Mouse (Mus musculus): ENCODE data around the gene D10Jhu81e.

D10Jhu81e gene

DNA sequence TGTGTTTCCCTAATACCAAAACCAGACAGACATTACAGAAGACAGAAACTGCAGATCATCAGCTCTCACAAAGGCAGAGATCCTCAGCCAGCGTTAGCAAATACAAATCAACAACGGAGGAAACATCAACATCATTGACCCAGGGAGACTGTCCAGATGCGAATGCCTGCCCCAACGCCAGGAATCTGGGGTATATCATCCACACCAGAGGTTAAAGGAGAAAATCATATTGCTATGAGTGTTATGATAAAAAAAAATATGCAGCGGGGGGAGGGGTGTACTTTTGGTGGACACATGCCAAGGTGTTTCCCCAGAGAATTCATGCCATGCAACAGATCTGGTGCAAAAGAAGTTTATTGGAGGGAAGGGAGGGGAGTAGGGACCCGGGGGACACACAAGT, 12.7 kb downstream of the D10Jhu81e start:
- H3K27me3 ChIP-seq (ENCODE audit: control insufficient read depth, insufficient read depth, low read length, poor library complexity, severe bottlenecking) = no peaks in the 10 kb centered on the region
- no peaks in the 10 kb centered on the region; the same call in 1 of the 2 replicates for H3K36me3 ChIP-seq (ENCODE audit: control insufficient read depth, insufficient read depth, low read length, poor library complexity, severe bottlenecking)
- DNase-seq (ENCODE audit: low read depth, low spot score) = no peak

DNA sequence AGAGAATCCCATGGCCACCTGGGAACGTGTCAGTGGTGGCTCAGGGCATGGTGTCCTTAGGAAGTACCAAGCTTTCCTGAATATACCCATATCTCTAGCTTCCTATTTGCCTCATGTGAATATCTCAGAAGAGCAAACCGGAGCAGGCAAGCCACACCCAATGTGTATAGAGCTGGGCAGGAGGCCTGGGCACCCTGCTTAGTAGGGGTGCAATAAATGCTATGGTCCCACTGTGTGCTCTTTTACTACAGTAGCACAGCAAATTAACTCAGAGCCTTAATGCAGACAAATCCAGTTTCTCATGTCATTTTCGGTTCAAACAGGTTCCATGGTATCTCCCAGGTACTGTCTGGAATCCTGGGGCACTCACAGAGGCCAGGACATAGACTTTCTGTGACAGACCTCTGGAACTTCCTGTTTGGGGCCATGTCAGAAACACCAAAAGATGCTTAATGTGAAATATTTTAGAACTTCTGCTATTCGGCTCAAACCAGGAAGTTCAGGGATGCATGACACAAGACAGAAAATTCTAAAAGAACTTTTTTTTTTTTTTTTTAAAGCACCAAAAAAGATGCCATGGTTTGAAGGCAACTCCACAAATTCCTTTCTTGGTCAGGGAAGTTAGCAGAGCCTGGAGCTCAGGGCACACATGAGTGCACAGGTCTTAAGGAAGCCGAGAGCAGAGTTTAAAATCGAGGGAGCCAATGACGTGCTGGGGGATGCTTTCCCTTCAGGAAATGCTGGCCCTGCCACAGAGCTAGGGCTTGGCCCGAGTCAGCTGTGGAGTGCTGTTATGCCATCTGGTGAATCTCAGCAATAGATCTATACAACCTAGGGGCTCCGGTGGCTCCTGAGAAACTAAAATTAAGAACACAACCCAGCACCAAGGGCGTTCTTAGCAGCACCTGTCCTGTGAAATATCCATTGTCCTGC, 20.5 kb downstream of the D10Jhu81e start:
- H3K27me3 ChIP-seq (ENCODE audit: control insufficient read depth, insufficient read depth, low read length, poor library complexity, severe bottlenecking) = no peaks in the 10 kb centered on the region
- DNase-seq (ENCODE audit: low read depth, low spot score) = peak; percentile 77
- no peaks in the 10 kb centered on the region for H3K36me3 ChIP-seq (ENCODE audit: control insufficient read depth, insufficient read depth, low read length, poor library complexity, severe bottlenecking)

DNA sequence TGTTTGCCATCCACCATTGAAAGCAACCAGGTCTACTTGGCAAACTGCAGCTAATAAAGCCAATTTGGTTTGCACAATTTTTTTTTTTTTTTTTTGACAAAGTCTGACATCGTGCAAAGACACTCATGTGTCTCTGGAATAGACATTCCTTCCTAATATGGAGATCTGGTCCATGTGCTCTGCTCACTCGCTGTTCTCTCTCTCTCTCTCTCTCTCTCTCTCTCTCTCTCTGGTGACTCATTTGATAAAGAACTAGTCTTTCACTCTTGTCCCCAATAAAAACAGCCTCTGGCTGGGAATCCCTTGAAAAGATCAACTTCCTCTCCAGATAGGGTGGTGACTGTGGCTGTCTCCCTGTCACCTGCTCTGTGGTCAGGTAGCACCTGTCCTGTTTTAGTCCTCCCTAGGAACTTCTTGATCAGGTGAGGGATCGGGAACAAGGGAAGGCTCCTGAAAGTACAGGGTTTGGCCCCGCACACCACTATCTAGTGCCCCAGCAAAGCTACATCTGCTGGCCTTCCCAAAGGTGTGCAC, 21.6 kb downstream of the D10Jhu81e start:
- Histone ChIP-seq H3K27me3 (ENCODE audit: control insufficient read depth, insufficient read depth, low read length, poor library complexity, severe bottlenecking) (no peaks in the 10 kb centered on the region), H3K36me3 (ENCODE audit: control insufficient read depth, insufficient read depth, low read length, poor library complexity, severe bottlenecking) (no peaks in the 10 kb centered on the region)
- DNase-seq (ENCODE audit: low read depth, low spot score) = no peak

DNA sequence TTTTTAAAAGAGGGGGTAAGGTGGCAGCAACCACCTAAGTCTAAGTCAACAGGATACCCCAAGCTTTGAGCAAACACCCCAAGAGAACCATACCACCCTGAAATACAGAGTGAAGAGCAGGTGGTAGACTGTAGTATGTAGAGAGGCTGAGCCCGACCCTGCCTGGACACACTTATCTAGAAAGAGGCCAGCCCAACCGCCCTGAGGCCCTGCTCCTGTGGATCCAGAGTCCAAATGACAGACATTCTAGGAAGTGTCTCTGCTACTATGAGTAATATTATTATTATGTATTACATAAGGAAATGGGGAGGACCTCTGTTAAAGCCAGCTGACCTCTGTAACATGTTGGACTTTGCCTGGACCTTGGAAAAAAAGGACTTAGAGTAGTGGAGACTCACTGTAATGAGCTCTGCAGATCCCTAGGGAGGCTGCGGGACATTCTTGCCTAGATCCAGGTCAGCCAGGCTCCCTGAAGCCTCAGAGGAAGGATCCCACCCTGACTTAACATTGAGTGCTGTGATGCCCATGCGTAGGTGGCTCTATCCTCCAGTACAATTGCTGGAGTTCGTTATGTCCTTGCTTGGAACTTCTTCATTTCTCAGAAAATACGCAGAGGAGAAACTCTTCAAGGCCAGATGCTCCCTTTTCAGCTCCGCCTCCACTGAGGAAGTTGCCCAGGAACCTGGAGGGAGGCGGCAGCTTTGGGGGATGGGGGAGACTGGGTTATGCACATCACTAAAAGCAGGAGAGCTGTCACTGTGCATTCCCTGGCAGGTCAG, 25.7 kb downstream of the D10Jhu81e start:
- H3K36me3 ChIP-seq (ENCODE audit: control insufficient read depth, insufficient read depth, low read length, poor library complexity, severe bottlenecking) = no peaks in the 10 kb centered on the region
- H3K27me3 ChIP-seq (ENCODE audit: control insufficient read depth, insufficient read depth, low read length, poor library complexity, severe bottlenecking) = no peaks in the 10 kb centered on the region
- no peak for DNase-seq (ENCODE audit: low read depth, low spot score)

DNA sequence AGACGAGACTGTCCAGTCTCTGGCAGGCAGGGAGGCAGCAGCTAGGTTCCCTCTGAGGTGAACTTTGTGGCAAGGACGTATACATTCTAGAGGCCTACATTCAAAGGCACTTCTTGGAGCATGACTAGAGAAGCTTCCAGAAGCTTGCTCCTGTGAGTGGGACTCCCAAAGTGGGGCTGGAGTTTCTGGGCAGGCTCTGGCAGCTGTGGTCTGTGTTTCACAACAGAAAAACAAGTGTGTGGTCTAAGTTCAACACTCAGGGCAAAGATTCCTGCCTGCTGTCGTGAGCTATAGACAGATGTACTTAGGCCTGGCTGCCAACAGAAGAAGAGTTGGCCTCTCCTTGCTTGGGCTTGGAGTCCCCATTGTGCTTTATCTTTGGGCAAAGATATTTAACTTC, 28.7 kb downstream of the D10Jhu81e start:
- no peaks in the 10 kb centered on the region for H3K36me3 ChIP-seq (ENCODE audit: control insufficient read depth, insufficient read depth, low read length, poor library complexity, severe bottlenecking)

DNA sequence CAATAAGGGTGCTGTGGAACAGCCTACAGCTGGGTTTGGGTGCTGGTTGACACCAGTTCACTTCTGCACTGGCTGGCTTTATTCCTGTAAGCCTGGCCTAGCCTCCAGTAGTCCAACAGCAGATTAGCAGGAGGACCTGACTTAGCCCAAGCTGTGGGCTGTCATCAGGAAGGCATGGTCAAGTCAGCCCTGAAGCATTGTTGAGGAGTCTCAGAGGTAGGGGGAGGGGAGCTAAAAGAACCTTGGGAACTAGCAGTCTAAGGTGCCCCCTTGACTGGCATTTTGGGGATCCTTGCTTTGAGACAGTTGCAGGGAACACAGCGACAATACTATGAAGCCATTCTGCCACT, 29.4 kb downstream of the D10Jhu81e start:
- DNase-seq (ENCODE audit: low read depth, low spot score) = no peak
- Histone ChIP-seq H3K27me3 (ENCODE audit: control insufficient read depth, insufficient read depth, low read length, poor library complexity, severe bottlenecking) (no peaks in the 10 kb centered on the region), H3K36me3 (ENCODE audit: control insufficient read depth, insufficient read depth, low read length, poor library complexity, severe bottlenecking) (no peaks in the 10 kb centered on the region)

More for the DNA sequence above, 28.7 kb downstream of the D10Jhu81e start:
- DNase-seq (ENCODE audit: low read depth, low spot score) = no peak
- H3K27me3 ChIP-seq (ENCODE audit: control insufficient read depth, insufficient read depth, low read length, poor library complexity, severe bottlenecking) = no peaks in the 10 kb centered on the region

DNA sequence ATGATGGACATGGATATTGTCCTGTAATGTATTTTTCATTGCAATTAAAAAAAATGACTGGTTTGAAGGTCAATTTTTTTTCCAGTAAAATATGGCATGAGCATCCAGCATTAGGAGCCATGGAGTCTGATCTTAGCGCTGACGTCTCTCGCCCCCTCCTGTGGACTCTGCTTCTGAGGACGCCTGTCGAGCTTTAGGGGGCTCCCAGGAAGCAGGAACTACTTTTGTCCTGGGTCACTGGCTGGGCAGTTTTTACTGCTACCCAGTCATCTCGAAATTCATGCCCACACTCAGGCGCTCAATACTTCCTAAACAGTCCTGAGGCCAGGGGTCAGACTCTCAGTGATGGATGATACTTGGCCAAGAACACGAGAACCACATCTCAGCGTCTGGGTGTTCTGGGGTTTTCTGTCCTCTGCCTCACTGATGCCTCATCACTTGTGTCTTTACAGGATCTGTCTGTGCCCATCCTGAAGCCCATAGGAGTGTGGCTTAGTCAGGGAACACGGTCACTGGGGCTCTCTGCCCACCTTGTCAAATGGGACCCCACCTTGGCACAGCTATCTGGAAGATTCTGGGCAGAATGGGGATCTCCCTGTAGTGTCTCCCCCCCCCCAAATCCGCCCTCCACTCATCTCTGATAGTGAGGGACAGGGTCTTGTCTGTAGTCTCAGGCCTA, 29.9 kb downstream of the D10Jhu81e start:
- H3K27me3 ChIP-seq (ENCODE audit: control insufficient read depth, insufficient read depth, low read length, poor library complexity, severe bottlenecking) = no peaks in the 10 kb centered on the region
- H3K36me3 ChIP-seq (ENCODE audit: control insufficient read depth, insufficient read depth, low read length, poor library complexity, severe bottlenecking) = no peaks in the 10 kb centered on the region
- no peak for DNase-seq (ENCODE audit: low read depth, low spot score)

DNA sequence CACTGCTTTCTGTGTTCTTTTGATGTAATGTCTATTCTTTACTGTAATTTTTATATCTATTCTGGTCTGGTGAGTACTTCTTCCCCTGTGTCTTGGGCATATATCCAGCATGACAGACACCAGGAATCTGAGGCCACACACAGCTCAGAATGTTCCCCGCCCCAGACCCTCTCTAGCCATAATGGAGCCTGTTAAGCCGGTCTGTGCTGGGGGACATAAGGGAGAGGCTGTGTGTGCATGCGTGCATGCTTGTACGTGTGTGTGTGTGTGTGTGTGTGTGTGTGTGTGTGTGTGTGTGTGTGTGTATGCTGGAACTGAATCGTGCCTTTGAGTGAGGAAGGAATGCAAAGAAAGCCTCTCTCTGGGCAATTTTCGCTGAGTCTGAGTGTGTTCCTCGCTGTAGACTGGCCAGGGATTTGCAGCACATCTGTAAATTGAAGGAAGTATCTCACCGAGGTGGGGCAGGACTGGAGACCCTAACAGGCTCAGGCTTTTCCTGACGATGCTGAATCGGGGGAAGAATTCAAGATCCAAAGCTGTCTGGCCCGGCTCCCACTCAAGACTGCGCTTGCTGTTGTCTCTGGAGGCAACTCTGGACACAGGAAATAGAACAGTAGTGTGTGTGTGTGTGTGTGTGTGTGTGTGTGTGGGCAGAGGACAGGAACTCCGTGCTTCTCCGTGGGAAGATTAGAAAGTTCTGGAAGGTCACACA, 30.6 kb downstream of the D10Jhu81e start:
- no peaks in the 10 kb centered on the region for H3K36me3 ChIP-seq (ENCODE audit: control insufficient read depth, insufficient read depth, low read length, poor library complexity, severe bottlenecking)
- no peaks in the 10 kb centered on the region for H3K27me3 ChIP-seq (ENCODE audit: control insufficient read depth, insufficient read depth, low read length, poor library complexity, severe bottlenecking)
- DNase-seq (ENCODE audit: low read depth, low spot score) = no peak

DNA sequence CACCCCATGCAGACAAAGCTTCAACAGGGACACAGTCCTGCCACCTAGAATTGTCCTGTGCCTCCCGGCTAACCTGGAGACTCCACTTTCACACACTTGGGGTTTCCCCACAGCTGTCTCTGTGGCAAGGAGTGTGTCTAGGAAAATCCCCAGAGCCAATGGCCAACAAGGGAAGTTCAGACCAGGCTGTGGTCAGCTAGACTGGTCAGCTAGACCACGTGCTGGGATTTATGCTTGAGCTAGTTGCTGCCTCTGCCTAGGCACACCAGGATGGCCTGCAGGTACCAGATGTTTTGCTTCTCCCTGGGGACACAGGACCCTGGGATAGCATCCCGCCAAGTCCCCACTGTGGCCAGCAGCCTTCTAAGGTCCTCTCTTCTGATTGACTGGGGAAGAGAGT, 32.4 kb downstream of the D10Jhu81e start:
- Histone ChIP-seq H3K36me3 (ENCODE audit: control insufficient read depth, insufficient read depth, low read length, poor library complexity, severe bottlenecking) (no peaks in the 10 kb centered on the region), H3K27me3 (ENCODE audit: control insufficient read depth, insufficient read depth, low read length, poor library complexity, severe bottlenecking) (no peaks in the 10 kb centered on the region)
- DNase-seq (ENCODE audit: low read depth, low spot score) = no peak

DNA sequence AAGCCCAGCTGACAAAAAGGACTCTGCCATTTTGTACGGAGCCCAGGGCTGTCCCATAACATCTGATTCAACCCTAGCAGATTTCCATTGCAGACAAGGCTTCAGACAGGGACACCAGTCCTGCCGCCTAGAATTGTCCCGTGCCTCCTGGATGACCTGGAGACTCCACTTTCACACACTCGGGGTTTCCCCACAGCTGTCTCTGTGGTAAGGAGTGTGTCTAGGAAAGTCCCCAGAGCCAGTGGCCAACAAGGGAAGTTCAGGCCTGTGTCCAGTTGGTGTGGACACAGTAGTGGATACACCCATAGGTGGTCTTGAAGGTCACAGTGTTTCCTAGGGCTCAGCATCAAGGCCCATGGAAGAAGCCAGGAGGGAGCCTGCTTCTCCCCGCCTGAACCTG, 33.6 kb downstream of the D10Jhu81e start:
- Histone ChIP-seq H3K27me3 (ENCODE audit: control insufficient read depth, insufficient read depth, low read length, poor library complexity, severe bottlenecking) (no peaks in the 10 kb centered on the region), H3K36me3 (ENCODE audit: control insufficient read depth, insufficient read depth, low read length, poor library complexity, severe bottlenecking) (no peaks in the 10 kb centered on the region)
- no peak for DNase-seq (ENCODE audit: low read depth, low spot score)

DNA sequence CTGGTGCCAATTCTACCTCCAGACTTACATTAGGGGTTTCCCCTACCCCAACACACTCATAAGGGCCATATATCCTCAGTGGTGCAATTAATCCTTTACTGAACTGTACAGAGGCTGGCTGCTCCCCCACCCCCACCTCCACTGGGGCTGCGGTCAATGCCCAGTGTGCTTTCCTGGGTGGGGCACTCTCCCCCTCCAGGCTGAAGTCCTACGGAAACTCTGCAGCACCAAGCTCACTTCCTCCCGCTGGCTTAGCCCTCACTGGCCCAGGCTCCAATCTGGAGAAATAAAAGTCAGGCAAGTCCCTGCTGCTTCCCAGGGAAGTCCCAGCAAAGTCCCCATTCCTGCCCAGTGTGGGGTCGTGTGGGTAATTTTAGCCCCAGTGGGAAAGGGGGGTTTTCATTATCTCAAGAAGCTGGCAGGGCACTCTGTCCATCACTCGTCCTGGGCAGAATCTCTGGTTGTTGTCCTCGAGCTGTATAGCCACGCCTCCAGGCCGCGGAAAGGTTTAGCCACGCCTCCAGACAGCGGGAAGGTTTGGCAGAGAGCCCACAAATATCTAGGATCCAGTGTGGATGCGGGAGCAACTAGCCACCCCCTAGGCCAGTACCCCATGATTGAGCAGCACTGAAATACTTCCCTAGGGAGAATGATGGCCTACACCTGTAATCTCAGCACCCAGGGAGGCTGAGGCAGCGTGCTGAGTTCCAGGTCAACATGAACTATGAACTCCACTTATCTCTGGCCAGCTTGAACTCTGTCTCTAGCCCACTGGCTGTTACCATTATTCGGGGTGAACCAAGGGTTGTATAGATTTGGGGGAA, 34.4 kb downstream of the D10Jhu81e start:
- Histone ChIP-seq H3K27me3 (ENCODE audit: control insufficient read depth, insufficient read depth, low read length, poor library complexity, severe bottlenecking) (no peaks in the 10 kb centered on the region), H3K36me3 (ENCODE audit: control insufficient read depth, insufficient read depth, low read length, poor library complexity, severe bottlenecking) (no peaks in the 10 kb centered on the region)
- peak; percentile 55 for DNase-seq (ENCODE audit: low read depth, low spot score)

DNA sequence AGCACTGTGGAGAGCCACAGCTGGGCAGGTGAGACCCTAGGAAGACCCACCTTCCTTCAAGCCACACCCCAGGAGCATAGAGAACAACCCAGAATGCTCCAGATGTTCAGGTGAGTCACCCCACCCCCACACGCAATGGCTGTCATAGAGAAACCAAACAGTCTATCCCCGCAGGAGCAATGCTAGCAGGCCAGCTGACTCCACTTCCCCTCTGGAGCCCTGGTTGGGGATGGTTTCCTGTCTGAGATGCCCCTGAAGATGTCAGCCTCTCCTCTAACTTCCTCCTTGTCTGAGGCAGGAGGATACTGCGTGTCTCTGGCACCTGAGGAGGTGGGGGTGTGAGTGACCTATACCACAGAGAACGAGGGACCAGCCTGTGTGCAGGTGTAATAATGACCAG, 35.2 kb downstream of the D10Jhu81e start:
- H3K36me3 ChIP-seq (ENCODE audit: control insufficient read depth, insufficient read depth, low read length, poor library complexity, severe bottlenecking) = no peaks in the 10 kb centered on the region
- peak; percentile 66 for DNase-seq (ENCODE audit: low read depth, low spot score)
- no peaks in the 10 kb centered on the region for H3K27me3 ChIP-seq (ENCODE audit: control insufficient read depth, insufficient read depth, low read length, poor library complexity, severe bottlenecking)

DNA sequence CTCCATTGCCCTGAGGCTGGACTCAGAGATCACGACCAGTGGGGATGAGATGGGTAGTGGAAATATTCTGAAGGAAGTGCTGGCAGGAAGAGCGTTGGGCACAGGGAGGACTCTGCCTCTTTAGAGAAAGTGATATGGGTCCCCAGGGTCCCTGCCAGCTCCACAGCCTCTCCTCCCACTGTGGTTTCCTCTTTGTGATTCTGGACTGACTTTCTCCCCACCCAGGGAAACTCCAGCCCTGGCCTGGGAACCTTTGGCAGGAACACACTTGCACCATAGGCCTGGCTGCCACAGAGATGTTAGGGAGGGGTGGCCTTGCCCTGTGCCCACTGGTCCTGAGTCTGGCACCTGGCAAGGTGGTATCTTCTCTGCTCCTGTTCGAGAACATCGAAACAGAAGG, 39.6 kb downstream of the D10Jhu81e start:
- H3K36me3 ChIP-seq (ENCODE audit: control insufficient read depth, insufficient read depth, low read length, poor library complexity, severe bottlenecking) = no peaks in the 10 kb centered on the region
- no peaks in the 10 kb centered on the region for H3K27me3 ChIP-seq (ENCODE audit: control insufficient read depth, insufficient read depth, low read length, poor library complexity, severe bottlenecking)

More for the DNA sequence above, 39.6 kb downstream of the D10Jhu81e start:
- no peak for DNase-seq (ENCODE audit: low read depth, low spot score)

All from splenic B cell, adult 2 months (primary cell).